Mouse (Mus musculus): ENCODE results near the gene Heatr5b. TPM values are rescaled to one million over a fixed set of nuclear protein-coding genes. Genes with fewer than 3 reads are reported as not detected.

The Heatr5b gene
- polyA plus RNA-seq, 1 experiment from 2014 or later, result 23.3 TPM

DNA sequence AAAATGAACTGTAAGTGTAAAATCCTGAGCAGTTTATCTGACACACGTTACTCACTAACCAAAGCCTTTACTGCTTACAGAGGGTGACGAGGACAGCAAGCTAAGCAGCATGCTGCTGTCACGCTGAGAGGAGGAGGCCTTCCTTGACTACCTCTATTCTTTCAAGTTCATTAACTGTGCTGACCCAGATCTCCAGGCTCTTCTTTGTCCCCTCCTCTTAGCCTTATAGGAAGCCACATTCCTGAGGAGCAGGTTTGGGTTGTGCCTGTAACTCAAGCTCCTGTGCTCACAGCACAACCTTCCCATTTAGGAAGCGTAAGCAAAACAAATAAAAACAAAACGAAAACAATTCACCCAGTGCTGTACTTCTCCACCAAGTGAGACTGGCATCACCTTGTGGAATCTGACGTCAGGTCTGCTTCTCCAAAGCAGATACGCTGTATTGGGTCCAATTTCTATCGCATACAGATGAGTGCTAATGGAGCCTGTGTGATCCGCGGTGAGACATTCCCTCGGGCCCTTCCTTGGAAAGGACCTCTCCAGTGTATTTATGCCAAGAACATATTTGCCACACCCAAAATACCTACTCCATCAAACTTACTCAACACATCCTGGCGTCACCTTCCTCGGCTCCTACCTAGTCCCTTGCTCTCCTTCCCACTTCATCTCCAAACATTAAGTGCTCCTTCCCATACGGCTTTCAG, 108.3 kb downstream of the Heatr5b start:
- Histone ChIP-seq H3K9me3 (no peaks in the 10 kb centered on the region), H3K36me3 (no peaks in the 10 kb centered on the region), H3K27me3 (no peaks in the 10 kb centered on the region), H3K9ac (replicated peaks) (no peak overlapping the region), H3K27ac (replicated peaks) (no peak overlapping the region), H3K4me3 (no peak overlapping the region), H3K4me1 (0 out of 2 replicates have a peak, but pooled peaks cover under 1% of the 10 kb centered on the region), H3K4me2 (replicated peaks) (no peak overlapping the region)
- 77% methylated on average over 14 of the region's 14 CpGs for WGBS
- ATAC-seq (ENCODE audit: low FRiP score, low read depth), result no peak

DNA sequence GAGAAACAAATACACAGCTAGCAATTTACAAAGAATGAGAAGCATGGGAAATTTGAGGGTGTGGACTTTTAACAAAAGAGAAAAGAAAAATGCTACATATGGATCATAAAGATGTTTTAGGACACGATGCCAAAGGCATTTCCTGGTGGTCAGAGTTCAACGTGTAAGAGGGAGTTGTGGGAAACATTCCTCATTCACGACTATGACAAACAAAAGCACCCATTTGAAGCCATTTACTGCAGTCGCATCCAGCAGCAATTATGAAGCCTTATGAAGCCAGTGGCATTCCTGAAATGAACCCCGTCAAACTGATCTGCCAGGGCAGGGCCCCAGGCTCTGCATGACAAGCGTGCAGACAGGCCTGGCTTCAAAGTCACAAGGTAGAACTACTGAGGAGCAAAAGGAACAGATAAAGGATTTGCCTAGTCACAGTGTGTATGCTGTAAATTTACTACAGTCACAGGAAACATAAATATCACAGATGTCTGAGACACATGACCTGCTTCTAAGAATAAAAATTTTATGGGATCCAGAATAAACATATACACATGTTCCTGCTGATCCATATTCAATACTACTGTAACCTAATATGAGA, 110.6 kb downstream of the Heatr5b start:
- WGBS, result 91% methylated on average over 6 of the region's 6 CpGs
- Histone ChIP-seq H3K4me2 (replicated peaks) (no peak overlapping the region), H3K9ac (replicated peaks) (no peak overlapping the region), H3K9me3 (no peaks in the 10 kb centered on the region), H3K4me3 (no peak overlapping the region), H3K27me3 (no peaks in the 10 kb centered on the region), H3K27ac (replicated peaks) (no peak overlapping the region), H3K36me3 (no peaks in the 10 kb centered on the region), H3K4me1 (no peaks in the 10 kb centered on the region)
- no peak for ATAC-seq (ENCODE audit: low FRiP score, low read depth)

GRCm38 (mm10) chr17:78721690-78722089, 113.5 kb downstream of the Heatr5b start:
- Histone ChIP-seq H3K9me3 (0 out of 2 replicates have a peak, but pooled peaks cover 3% of the 10 kb centered on the region), H3K9ac (replicated peaks) (no peak overlapping the region), H3K4me1 (no peaks in the 10 kb centered on the region), H3K4me2 (replicated peaks) (no peak overlapping the region), H3K27ac (replicated peaks) (no peak overlapping the region), H3K36me3 (peaks cover 6% of the 10 kb centered on the region), H3K27me3 (no peaks in the 10 kb centered on the region), H3K4me3 (no peak overlapping the region)
- no peak for ATAC-seq (ENCODE audit: low FRiP score, low read depth)
- 89% methylated on average over 7 of the region's 7 CpGs for WGBS

DNA sequence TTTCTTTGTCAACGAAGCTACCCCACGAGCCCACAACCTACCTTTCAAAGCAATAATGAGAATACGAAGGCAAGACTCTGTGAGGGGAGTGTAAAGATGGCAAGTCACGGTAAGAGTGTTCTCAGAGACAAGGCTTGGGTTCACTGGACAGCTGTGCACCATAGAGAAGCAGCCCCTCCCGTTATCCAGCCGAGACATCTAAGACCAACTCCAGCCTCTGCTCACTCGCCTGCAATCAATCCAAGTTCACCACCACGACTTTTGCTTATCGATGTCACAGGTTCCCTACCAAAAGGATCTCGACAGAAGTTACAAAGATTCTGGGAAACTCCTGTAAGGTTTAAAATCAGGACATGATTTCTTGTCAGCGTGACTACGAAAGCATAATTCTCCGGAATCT, 116.1 kb downstream of the Heatr5b start:
- Histone ChIP-seq H3K4me1 (no peaks in the 10 kb centered on the region), H3K9ac (replicated peaks) (no peak overlapping the region), H3K27me3 (no peaks in the 10 kb centered on the region), H3K9me3 (0 out of 2 replicates have a peak, but pooled peaks cover 3% of the 10 kb centered on the region), H3K4me3 (no peak overlapping the region), H3K27ac (replicated peaks) (no peak overlapping the region), H3K36me3 (peaks cover 6% of the 10 kb centered on the region), H3K4me2 (replicated peaks) (no peak overlapping the region)
- no peak for ATAC-seq (ENCODE audit: low FRiP score, low read depth)
- 95% methylated on average over 13 of the region's 13 CpGs for WGBS

- Histone ChIP-seq H3K4me1 (0 out of 2 replicates have a peak, but pooled peaks cover 3% of the 10 kb centered on the region), H3K9ac (replicated peaks) (no peak overlapping the region), H3K4me3 (no peak overlapping the region), H3K27ac (replicated peaks) (no peak overlapping the region), H3K27me3 (no peaks in the 10 kb centered on the region), H3K36me3 (peaks cover 7% of the 10 kb centered on the region; the same call in 1 of the 2 replicates), H3K9me3 (peaks cover 6% of the 10 kb centered on the region; the same call in 1 of the 2 replicates), H3K4me2 (replicated peaks) (no peak overlapping the region)
- WGBS, result 79% methylated on average over 2 of the region's 2 CpGs
- no peak for ATAC-seq (ENCODE audit: low FRiP score, low read depth)
Observed at GRCm38 (mm10) chr17:78710258-78710657, 124.9 kb downstream of the Heatr5b start.

GRCm38 (mm10) chr17:78708422-78708821, 126.7 kb downstream of the Heatr5b start:
- WGBS, result 89% methylated on average over 7 of the region's 7 CpGs
- Histone ChIP-seq H3K36me3 (peaks cover 7% of the 10 kb centered on the region; the same call in 1 of the 2 replicates), H3K27ac (replicated peaks) (no peak overlapping the region), H3K9me3 (peaks cover 6% of the 10 kb centered on the region; the same call in 1 of the 2 replicates), H3K9ac (replicated peaks) (no peak overlapping the region), H3K4me2 (replicated peaks) (no peak overlapping the region), H3K4me3 (no peak overlapping the region), H3K27me3 (no peaks in the 10 kb centered on the region), H3K4me1 (no peaks in the 10 kb centered on the region)
- no peak for ATAC-seq (ENCODE audit: low FRiP score, low read depth)

- Histone ChIP-seq H3K9ac (replicated peaks) (no peak overlapping the region), H3K27me3 (no peaks in the 10 kb centered on the region), H3K9me3 (peaks cover 6% of the 10 kb centered on the region; the same call in 1 of the 2 replicates), H3K27ac (replicated peaks) (no peak overlapping the region), H3K36me3 (peaks cover 10% of the 10 kb centered on the region), H3K4me2 (replicated peaks) (no peak overlapping the region), H3K4me3 (no peak overlapping the region), H3K4me1 (no peaks in the 10 kb centered on the region)
- no peak for ATAC-seq (ENCODE audit: low FRiP score, low read depth)
- WGBS, result 92% methylated on average over 7 of the region's 7 CpGs
Observed at GRCm38 (mm10) chr17:78702988-78703387, 132.2 kb downstream of the Heatr5b start.

Other genes starting within 250 kb of the Heatr5b start
- gene Strn, start 98.2 kb downstream of the Heatr5b start, polyA plus RNA-seq (2016; fragmentation: Nextera tagmentation; extraction: Ambion mirVana), result 7.8 and 10.3 TPM in 2 replicates
- gene Gpatch11, start 203 bp upstream of the Heatr5b start, polyA plus RNA-seq (2016; fragmentation: Nextera tagmentation; extraction: Ambion mirVana), result 44.6 and 48.2 TPM in 2 replicates
- 5.0 and 7.0 TPM in 2 replicates for gene Eif2ak2, start 47.2 kb upstream of the Heatr5b start, polyA plus RNA-seq (2016; fragmentation: Nextera tagmentation; extraction: Ambion mirVana)
- 0.08 TPM in 1 of 2 replicates, not detected in the other for gene Sult6b1, start 71.6 kb upstream of the Heatr5b start, polyA plus RNA-seq (2016; fragmentation: Nextera tagmentation; extraction: Ambion mirVana)
- 112 and 113 TPM in 2 replicates for gene Cebpzos, start 81.1 kb upstream of the Heatr5b start, polyA plus RNA-seq (2016; fragmentation: Nextera tagmentation; extraction: Ambion mirVana)
- gene Cebpz, start 101.7 kb upstream of the Heatr5b start, polyA plus RNA-seq (2016; fragmentation: Nextera tagmentation; extraction: Ambion mirVana), result 62.1 and 67.7 TPM in 2 replicates
- gene Ndufaf7, start 101.8 kb upstream of the Heatr5b start, polyA plus RNA-seq (2016; fragmentation: Nextera tagmentation; extraction: Ambion mirVana), result 52.2 and 54.8 TPM in 2 replicates
- 43.0 and 43.1 TPM in 2 replicates for gene Prkd3, start 185.5 kb upstream of the Heatr5b start, polyA plus RNA-seq (2016; fragmentation: Nextera tagmentation; extraction: Ambion mirVana)
- 7.9 and 9.8 TPM in 2 replicates for gene Qpct, start 216.5 kb upstream of the Heatr5b start, polyA plus RNA-seq (2016; fragmentation: Nextera tagmentation; extraction: Ambion mirVana)

Data from midbrain, embryonic 12.5 days (tissue).